Mouse (Mus musculus) ES-Bruce4 (cell line): ENCODE data around the gene Bcl7c. TPM values are rescaled to one million over a fixed set of nuclear protein-coding genes. Genes with fewer than 3 reads are reported as not detected.

Experiments used
- H3K27ac ChIP-seq: 2 replicates; pipeline ENCODE4 v1.5.1; 2012; ENCODE audit warnings: low read length, inconsistent platforms; ENCODE audit not compliant: insufficient read depth
- H3K27me3 ChIP-seq: 2 replicates; pipeline ENCODE4 v1.6.1; 2012; ENCODE audit warnings: mild to moderate bottlenecking, low read length, inconsistent platforms; ENCODE audit not compliant: control insufficient read depth, poor library complexity, insufficient read depth, severe bottlenecking
- H3K36me3 ChIP-seq: 2 replicates; pipeline ENCODE4 v1.6.1; 2012; ENCODE audit warnings: inconsistent platforms, mild to moderate bottlenecking, low read length, moderate library complexity; ENCODE audit not compliant: control insufficient read depth, poor library complexity, insufficient read depth, severe bottlenecking
- H3K4me1 ChIP-seq: one replicate; pipeline ENCODE4 v1.8.1; 2011; ENCODE audit warnings: low read length; ENCODE audit not compliant: control insufficient read depth, insufficient read depth
- H3K4me3 ChIP-seq: 2 replicates; pipeline ENCODE4 v1.5.1; 2011; ENCODE audit warnings: low read depth, mild to moderate bottlenecking, low read length
- H3K9ac ChIP-seq: 2 replicates; pipeline ENCODE4 v1.6.1; 2012; ENCODE audit warnings: low read depth, mild to moderate bottlenecking, inconsistent platforms; ENCODE audit not compliant: poor library complexity, severe bottlenecking
- H3K9me3 ChIP-seq: replicated peaks from 2 replicates; pipeline ENCODE4 v1.6.1; 2012; ENCODE audit warnings: mild to moderate bottlenecking, low read length, inconsistent platforms; ENCODE audit not compliant: control insufficient read depth, poor library complexity, insufficient read depth, severe bottlenecking
- CTCF ChIP-seq: IDR thresholded peaks from one replicate; pipeline ENCODE4 v1.8.1; 2011; ENCODE audit warnings: low read depth, low read length
- EP300 ChIP-seq: IDR thresholded peaks from 2 replicates; pipeline ENCODE4 v1.6.1; 2011; ENCODE audit warnings: low read depth, low read length; ENCODE audit not compliant: insufficient read depth
- POLR2A ChIP-seq: IDR thresholded peaks from one replicate; pipeline ENCODE4 v1.8.1; 2011; ENCODE audit warnings: low read length; ENCODE audit not compliant: insufficient read depth
- polyA plus RNA-seq: library from polyadenylated mRNA; stranded (reverse); fragments of >200 nt; gene quantifications from 2 replicates; pipeline ENCODE4 v1.2.4, GENCODE M21; 2011; ENCODE audit warnings: low read depth; ENCODE audit not compliant: missing spikeins, insufficient read depth, insufficient read length

Bcl7c gene
- polyA plus RNA-seq, 1 experiment, result 49.8 TPM

DNA sequence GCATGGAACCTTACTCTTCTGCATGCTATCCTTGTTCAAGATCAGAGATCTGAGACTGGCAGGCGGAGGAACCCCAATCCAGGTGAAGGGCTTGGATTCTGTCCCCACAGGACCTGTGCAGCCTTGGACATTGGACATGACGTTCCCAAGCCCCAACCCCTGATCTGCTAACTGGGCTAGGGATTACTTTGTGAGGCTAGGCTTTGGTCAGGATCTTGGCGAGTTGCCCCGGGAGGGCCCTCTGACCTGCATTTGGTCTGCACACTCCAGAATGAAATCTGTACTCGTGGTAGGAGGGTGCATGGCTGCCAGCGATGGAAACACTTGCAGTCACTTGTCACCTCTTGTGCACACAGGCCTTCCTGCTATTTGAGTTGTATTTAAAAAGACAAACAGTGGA, 45.8 kb downstream of the Bcl7c start:
- TF ChIP-seq POLR2A (no peak), EP300 (no peak), CTCF (no peak)
- Histone ChIP-seq H3K9me3 (no peaks in the 10 kb centered on the region), H3K27me3 (no peaks in the 10 kb centered on the region), H3K4me1 (peaks cover 3% of the 10 kb centered on the region), H3K4me3 (no peak overlapping the region), H3K9ac (no peak overlapping the region), H3K36me3 (no peaks in the 10 kb centered on the region), H3K27ac (no peak overlapping the region)

DNA sequence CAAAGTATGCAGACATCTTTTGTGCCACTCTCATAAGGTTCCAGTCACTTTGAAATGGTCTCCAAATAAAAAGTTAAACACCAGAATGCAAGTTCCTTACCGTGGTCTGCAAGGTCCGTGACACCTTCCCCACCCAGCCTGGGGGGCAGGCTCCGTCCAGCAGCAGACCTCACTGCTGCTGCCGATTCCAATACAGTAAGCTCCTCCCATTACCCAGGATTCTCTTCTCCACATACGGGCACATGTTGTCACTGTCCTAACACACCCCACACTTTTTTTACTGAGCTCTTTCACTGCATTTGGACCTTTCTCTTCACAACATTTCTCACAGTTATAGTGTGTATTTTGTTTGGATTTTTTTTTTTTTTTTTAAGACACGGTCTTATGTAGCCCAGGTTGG, 46.9 kb downstream of the Bcl7c start:
- peak overlapping the region; percentile 40 for H3K4me3 ChIP-seq
- H3K27me3 ChIP-seq, result no peaks in the 10 kb centered on the region
- H3K4me1 ChIP-seq, result peaks cover 3% of the 10 kb centered on the region
- no peaks in the 10 kb centered on the region for H3K36me3 ChIP-seq
- TF ChIP-seq EP300 (no peak), CTCF (no peak), POLR2A (peak; percentile 91)
- peak overlapping the region; percentile 11; the same call in 1 of the 2 replicates for H3K9ac ChIP-seq
- H3K27ac ChIP-seq, result no peak overlapping the region
- H3K9me3 ChIP-seq, result no peaks in the 10 kb centered on the region

- peak; percentile 28 for TF ChIP-seq CTCF
- no peak for TF ChIP-seq POLR2A
- no peak for TF ChIP-seq EP300
- no peaks in the 10 kb centered on the region for H3K9me3 ChIP-seq
- no peaks in the 10 kb centered on the region for H3K36me3 ChIP-seq
- no peaks in the 10 kb centered on the region for H3K27me3 ChIP-seq
- no peak overlapping the region for H3K9ac ChIP-seq
- no peak overlapping the region for H3K27ac ChIP-seq
- H3K4me3 ChIP-seq, result no peak overlapping the region
- H3K4me1 ChIP-seq, result peaks cover 3% of the 10 kb centered on the region
Measured at GRCm38 (mm10) chr7:127660882-127661281, 47.9 kb downstream of the Bcl7c start.

DNA sequence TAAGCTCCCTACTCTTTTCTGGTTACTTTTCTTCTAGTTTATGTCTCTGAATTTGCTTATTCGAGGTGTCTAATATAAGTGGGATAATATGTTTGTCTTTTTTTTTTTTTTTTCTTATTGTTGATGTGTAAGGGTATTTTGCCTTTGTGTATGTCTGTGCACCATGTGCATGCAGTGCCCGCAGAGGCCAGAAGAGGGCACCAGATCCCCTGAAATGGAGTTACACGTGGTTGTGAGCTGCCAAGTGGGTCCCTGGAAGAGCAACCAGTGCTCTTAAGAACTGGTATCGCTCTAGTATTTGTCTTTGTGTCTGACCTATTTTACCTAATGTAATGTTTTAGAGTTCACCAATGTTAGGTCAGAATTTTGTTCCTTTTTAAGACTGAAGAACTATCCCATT, 51.8 kb downstream of the Bcl7c start:
- Histone ChIP-seq H3K27ac (no peak overlapping the region), H3K9ac (no peak overlapping the region), H3K9me3 (no peaks in the 10 kb centered on the region), H3K4me1 (no peaks in the 10 kb centered on the region), H3K36me3 (no peaks in the 10 kb centered on the region), H3K4me3 (no peak overlapping the region), H3K27me3 (no peaks in the 10 kb centered on the region)
- TF ChIP-seq POLR2A, result no peak
- no peak for TF ChIP-seq EP300
- TF ChIP-seq CTCF, result peak; percentile 88

DNA sequence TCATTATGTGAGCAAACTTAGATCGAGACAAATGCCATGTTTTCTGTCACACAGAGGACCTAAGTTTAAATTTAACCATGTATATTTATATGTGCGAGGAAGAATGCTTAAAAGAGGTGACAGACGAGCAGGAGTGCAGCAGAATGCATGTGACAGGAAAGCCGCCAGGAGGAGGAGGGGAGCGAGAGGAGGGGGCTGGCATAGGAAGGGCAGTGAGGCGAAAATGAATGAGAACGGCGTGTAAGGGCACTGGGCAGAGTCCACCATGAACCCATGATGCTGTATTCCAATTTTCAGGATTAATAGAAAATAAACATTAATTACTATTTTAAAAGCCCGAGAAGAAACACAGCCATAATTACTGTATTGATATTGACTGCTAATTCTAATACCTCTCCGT, 54.4 kb downstream of the Bcl7c start:
- Histone ChIP-seq H3K4me3 (no peak overlapping the region), H3K27me3 (no peaks in the 10 kb centered on the region), H3K4me1 (peaks cover 2% of the 10 kb centered on the region), H3K9ac (no peak overlapping the region), H3K9me3 (no peaks in the 10 kb centered on the region), H3K36me3 (no peaks in the 10 kb centered on the region), H3K27ac (no peak overlapping the region)
- no peak for TF ChIP-seq CTCF
- no peak for TF ChIP-seq POLR2A
- no peak for TF ChIP-seq EP300

GRCm38 (mm10) chr7:127652050-127652449, 56.7 kb downstream of the Bcl7c start:
- peak overlapping the region; percentile 44 for H3K4me3 ChIP-seq
- TF ChIP-seq POLR2A (no peak), EP300 (no peak), CTCF (no peak)
- H3K27ac ChIP-seq, result no peak overlapping the region

More at GRCm38 (mm10) chr7:127652050-127652449, 56.7 kb downstream of the Bcl7c start:
- Histone ChIP-seq H3K9me3 (no peaks in the 10 kb centered on the region), H3K9ac (peak overlapping the region; percentile 56), H3K4me1 (peaks cover 2% of the 10 kb centered on the region), H3K36me3 (no peaks in the 10 kb centered on the region), H3K27me3 (no peaks in the 10 kb centered on the region)
